Mouse (Mus musculus): ENCODE measurements at regions not wholly inside any gene's neighbourhood (a gene's known extent, or its start where the extent isn't known, plus 50 kb on each side); places are given as distances from the start of the nearest gene placed in this dataset.

GRCm38 (mm10) chr3:73572661-73573060 lies 135.6 kb downstream of the Bche start:
- in situ Hi-C loops (cut with MboI, MseI), result loop anchor here (25.0 kb wide), 1 partner anchor 610 kb away; the partner anchor contains the start of gene Sis

DNA sequence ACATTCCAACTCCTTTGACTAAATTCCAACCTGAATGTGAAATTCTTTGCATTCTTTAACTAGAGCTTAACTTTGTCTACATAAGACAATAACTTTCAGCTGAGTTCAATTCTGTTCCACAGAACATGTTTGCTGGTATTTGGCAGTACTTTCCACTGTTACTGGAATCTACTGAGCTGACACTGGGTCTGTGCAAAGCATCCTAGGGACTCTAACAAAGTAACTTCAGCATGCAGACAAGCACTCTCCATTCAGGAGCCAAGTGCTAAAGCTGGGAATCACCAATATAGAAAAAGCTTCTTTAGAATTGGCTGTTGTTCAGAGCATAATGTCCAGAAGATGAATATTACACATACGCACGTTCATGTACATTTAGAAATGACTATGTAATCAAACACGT lies 138.9 kb downstream of the Bche start:
- in situ Hi-C loops (cut with MboI, MseI), result loop anchor here (25.0 kb wide), 1 partner anchor 607 kb away; the partner anchor contains the start of gene Sis
